Mouse (Mus musculus) central nervous system, embryonic 11.5 days (tissue): ENCODE measurements around the gene Gm1123. TPM values are rescaled to one million over a fixed set of nuclear protein-coding genes. Genes with fewer than 3 reads are reported as not detected.

Source experiments
- polyA plus RNA-seq: library from polyadenylated mRNA; depleted of rRNA; stranded (reverse); fragments of >200 nt; gene quantifications from 2 replicates; pipeline ENCODE4 v1.2.3, GENCODE M21; 2012; rRNA removed

Gm1123 gene
- 0.02 and 0.06 TPM in 2 replicates for polyA plus RNA-seq

GRCm38 (mm10) chr9:99035575-99035974, at the start of gene Gm1123:
Gene Gm1123 (minus strand): TSS chr9:99035715.

GRCm38 (mm10) chr9:98985800-98986475, 49.6 kb downstream of the Gm1123 start, which contains the start of gene Faim:
Gene Faim (plus strand): TSS chr9:98986373.

Other genes starting within 250 kb of the Gm1123 start
- gene Prr23a1, start 193.2 kb downstream of the Gm1123 start, polyA plus RNA-seq: not detected in 2 replicates
- gene Prr23a2, start 179.2 kb downstream of the Gm1123 start, polyA plus RNA-seq: not detected in 2 replicates
- gene Prr23a3, start 170.9 kb downstream of the Gm1123 start, polyA plus RNA-seq: not detected in 2 replicates
- not detected in 2 replicates for gene 7420426K07Rik, start 132.6 kb downstream of the Gm1123 start, polyA plus RNA-seq
- gene Foxl2, start 80.4 kb downstream of the Gm1123 start, polyA plus RNA-seq: 1.2 and 2.7 TPM in 2 replicates
- gene Faim, start 49.3 kb downstream of the Gm1123 start, polyA plus RNA-seq: 38.7 and 60.3 TPM in 2 replicates
- gene Pik3cb, start 104.9 kb upstream of the Gm1123 start, polyA plus RNA-seq: 4.8 and 4.9 TPM in 2 replicates
- gene Faiml, start 201.5 kb upstream of the Gm1123 start, polyA plus RNA-seq: not detected in 2 replicates
- 30.0 and 41.7 TPM in 2 replicates for gene Cep70, start 207.7 kb upstream of the Gm1123 start, polyA plus RNA-seq